Mouse (Mus musculus) kidney, postnatal 0 days (tissue): Measurements from ENCODE around the gene As3mt. TPM values are rescaled to one million over a fixed set of nuclear protein-coding genes. Genes with fewer than 3 reads are reported as not detected.
A peak's percentile ranks its signal among the peaks of the same experiment; 100 is the strongest.

Source experiments
- ATAC-seq: fragments of 200-750 bp; cut with Nextera tagmentation; replicated peaks from 2 replicates; pipeline ENCODE4 v1.8.0; 2017; ENCODE audit warnings: low read depth, moderate number of reproducible peaks, moderate TSS enrichment, moderate library complexity; ENCODE audit not compliant: low FRiP score
- DNase-seq: peaks from one replicate; pipeline ENCODE4 v3.0.0-alpha.2; 2016; ENCODE audit warnings: low spot score
- H3K27ac ChIP-seq: fragments of 300-500 bp; sonication (generic); 2 replicates; pipeline ENCODE4 v1.5.1; 2014; ENCODE audit warnings: mild to moderate bottlenecking
- H3K27me3 ChIP-seq: fragments of 300-500 bp; sonication (generic); 2 replicates; pipeline ENCODE4 v1.6.1; 2014; ENCODE audit warnings: low read length, mixed read lengths; ENCODE audit not compliant: insufficient read depth
- H3K36me3 ChIP-seq: fragments of 300-500 bp; sonication (generic); 2 replicates; pipeline ENCODE4 v1.6.1; 2014; ENCODE audit warnings: low read length, mixed read lengths; ENCODE audit not compliant: insufficient read depth
- H3K4me1 ChIP-seq: fragments of 300-500 bp; sonication (generic); replicated peaks from 2 replicates; pipeline ENCODE4 v1.6.1; 2014; ENCODE audit warnings: antibody characterized with exemption, low read length, mixed read lengths; ENCODE audit not compliant: insufficient read depth
- H3K4me2 ChIP-seq: fragments of 300-500 bp; sonication (generic); 2 replicates; pipeline ENCODE4 v1.6.1; 2014; ENCODE audit warnings: mild to moderate bottlenecking, low read length, moderate library complexity, mixed read lengths
- H3K4me3 ChIP-seq: fragments of 300-500 bp; sonication (generic); replicated peaks from 2 replicates; pipeline ENCODE4 v1.5.1; 2014; ENCODE audit warnings: low read depth, low read length
- H3K9ac ChIP-seq: fragments of 300-500 bp; sonication (generic); 2 replicates; pipeline ENCODE4 v1.6.1; 2014; ENCODE audit warnings: low read depth, low read length
- H3K9me3 ChIP-seq: fragments of 300-500 bp; sonication (generic); replicated peaks from 2 replicates; pipeline ENCODE4 v1.6.1; 2016; ENCODE audit warnings: low read length, inconsistent platforms, mixed read lengths
- CTCF ChIP-seq: IDR thresholded peaks from 2 replicates; pipeline ENCODE4 v1.5.1; 2016; ENCODE audit warnings: antibody characterized with exemption, low read depth, mild to moderate bottlenecking, moderate library complexity
- WGBS: fragments of 180-500 bp; shearing (Covaris S2); extraction: QIAGEN DNeasy Blood & Tissue Kit; methylation state at CpG from one replicate; pipeline ENCODE4 v1.1.7; 2014; 5-methylcytosine and 5-hydroxymethylcytosine counted together
- polyA plus RNA-seq: library from polyadenylated mRNA; unstranded; fragments of >200 nt; fragmentation: Nextera tagmentation; extraction: Ambion mirVana; gene quantifications from 2 replicates; pipeline ENCODE4 v1.2.1, GENCODE M21; 2015

As3mt gene
- polyA plus RNA-seq, 1 experiment from 2014 or later, result 59.4 TPM

DNA sequence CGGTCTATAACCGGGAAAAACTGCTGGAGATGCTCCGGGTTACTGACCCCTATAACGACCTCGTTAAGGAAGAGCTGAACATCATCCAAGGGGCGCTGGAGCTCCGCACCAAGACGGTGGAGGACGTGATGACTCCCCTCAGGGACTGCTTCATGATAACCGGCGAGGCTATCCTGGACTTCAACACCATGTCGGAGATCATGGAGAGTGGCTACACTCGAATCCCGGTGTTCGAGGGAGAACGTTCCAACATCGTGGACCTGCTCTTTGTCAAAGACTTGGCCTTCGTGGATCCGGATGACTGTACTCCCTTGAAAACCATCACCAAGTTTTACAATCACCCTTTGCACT is 55.7 kb downstream of the As3mt start:
- DNase-seq, result no peak
- peak overlapping the region; percentile 99 for H3K4me2 ChIP-seq
- WGBS, result 2% methylated on average over 19 of the region's 19 CpGs
- no peaks in the 10 kb centered on the region for H3K9me3 ChIP-seq
- H3K4me1 ChIP-seq, result 0 out of 2 replicates have a peak, but pooled peaks cover 3% of the 10 kb centered on the region
- no peak for TF ChIP-seq CTCF
- H3K4me3 ChIP-seq, result peak overlapping the region; percentile 86
- ATAC-seq, result no peak
- H3K9ac ChIP-seq, result peak overlapping the region; percentile 78; the same call in 1 of the 2 replicates
- H3K27ac ChIP-seq, result no peak overlapping the region
- H3K36me3 ChIP-seq, result no peaks in the 10 kb centered on the region
- H3K27me3 ChIP-seq, result no peaks in the 10 kb centered on the region; the same call in 1 of the 2 replicates

DNA sequence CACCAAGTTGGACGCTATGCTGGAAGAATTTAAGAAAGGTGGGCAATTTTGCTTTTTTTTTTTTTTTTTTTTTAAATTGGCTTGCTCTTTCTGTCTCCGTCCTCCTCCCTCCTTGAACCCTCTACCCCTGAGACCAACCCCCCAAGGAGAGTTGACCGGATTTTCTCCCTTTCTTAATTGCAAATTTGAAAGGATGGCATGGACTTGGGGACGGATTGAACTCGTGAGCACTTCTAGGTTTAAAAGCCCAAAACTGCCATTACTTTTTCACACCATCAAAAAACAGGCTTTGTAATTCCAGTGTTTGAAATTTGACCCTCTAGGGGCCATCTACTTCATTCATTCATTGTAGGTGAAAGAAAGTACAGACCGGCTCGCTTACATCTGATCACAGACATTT is 56.1 kb downstream of the As3mt start:
- Histone ChIP-seq H3K9ac (no peak overlapping the region), H3K4me2 (peak overlapping the region; percentile 99)
- no peak for TF ChIP-seq CTCF

DNA sequence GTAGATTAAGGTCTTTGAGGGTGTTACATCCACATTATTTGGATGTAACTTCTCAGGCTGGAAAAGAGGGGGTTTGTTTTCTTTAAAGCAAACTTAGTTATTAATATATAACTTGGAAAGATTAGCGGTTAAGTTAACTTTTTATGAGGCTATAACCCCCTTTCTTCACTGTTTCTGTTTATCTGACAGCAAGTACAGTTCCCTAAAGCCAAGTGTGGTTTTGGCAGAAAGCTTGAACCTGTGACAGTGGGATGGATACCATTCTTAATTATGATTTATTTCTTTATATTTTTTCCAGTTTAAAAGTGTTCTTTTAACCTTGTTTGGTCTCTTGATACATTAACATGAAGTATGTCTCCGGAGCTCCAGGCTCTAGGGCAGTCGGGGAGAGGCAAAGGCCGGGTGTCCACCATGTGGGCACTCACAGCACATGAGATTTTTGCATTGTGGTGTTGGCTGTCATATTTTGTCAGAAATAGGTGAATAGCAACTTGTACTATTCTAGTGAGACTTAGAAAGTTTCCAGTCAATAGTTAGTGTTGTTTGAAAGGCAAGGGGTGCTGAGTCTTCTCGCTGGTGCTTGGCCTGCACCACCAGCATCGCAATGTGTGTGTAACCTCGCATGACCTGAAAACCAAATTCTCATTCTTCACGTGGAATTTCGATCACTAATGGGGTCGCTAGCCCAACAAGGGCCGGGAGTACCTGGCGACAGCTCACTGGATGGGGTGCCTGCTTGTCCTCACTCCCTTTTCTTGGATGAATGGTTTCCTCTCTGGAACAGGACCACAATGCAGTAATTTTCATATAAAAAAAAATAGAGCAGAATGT is 56.9 kb downstream of the As3mt start:
- H3K4me1 ChIP-seq, result 0 out of 2 replicates have a peak, but pooled peaks cover 3% of the 10 kb centered on the region
- TF ChIP-seq CTCF, result no peak
- no peaks in the 10 kb centered on the region for H3K9me3 ChIP-seq
- no peaks in the 10 kb centered on the region; the same call in 1 of the 2 replicates for H3K27me3 ChIP-seq
- H3K4me2 ChIP-seq, result peak overlapping the region; percentile 99
- ATAC-seq (no peak), DNase-seq (no peak)
- no peak overlapping the region for H3K27ac ChIP-seq
- peak overlapping the region; percentile 86 for H3K4me3 ChIP-seq
- no peaks in the 10 kb centered on the region for H3K36me3 ChIP-seq
- 0 out of 2 replicates have a peak overlapping the region, but pooled peaks have one; percentile 23 for H3K9ac ChIP-seq
- WGBS, result 47% methylated on average over 12 of the region's 12 CpGs

More for the DNA sequence above, 56.1 kb downstream of the As3mt start:
- Histone ChIP-seq H3K27me3 (no peaks in the 10 kb centered on the region; the same call in 1 of the 2 replicates), H3K4me1 (0 out of 2 replicates have a peak, but pooled peaks cover 3% of the 10 kb centered on the region), H3K36me3 (no peaks in the 10 kb centered on the region), H3K9me3 (no peaks in the 10 kb centered on the region), H3K4me3 (peak overlapping the region; percentile 86), H3K27ac (no peak overlapping the region)
- ATAC-seq (no peak), DNase-seq (no peak)
- WGBS, result 24% methylated on average over 7 of the region's 7 CpGs

DNA sequence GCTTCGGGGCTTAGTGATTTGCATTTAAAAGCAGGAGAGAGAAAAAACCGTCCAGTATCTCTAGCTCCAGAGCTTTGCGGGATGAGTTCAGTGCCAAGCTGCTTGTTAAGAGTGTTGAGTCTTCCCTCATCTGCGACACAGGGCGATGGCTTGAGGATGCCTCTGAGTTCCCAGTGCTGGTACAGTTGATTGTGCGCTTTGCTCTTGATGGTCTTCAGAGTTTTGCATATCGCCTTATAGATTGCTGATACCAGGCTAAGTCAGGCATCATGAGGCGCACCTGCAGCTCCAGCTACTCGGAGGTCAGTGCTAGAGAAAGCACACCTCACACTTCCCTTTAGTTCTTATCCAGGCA is 57.5 kb downstream of the As3mt start:
- 0 out of 2 replicates have a peak, but pooled peaks cover 3% of the 10 kb centered on the region for H3K4me1 ChIP-seq
- H3K36me3 ChIP-seq, result no peaks in the 10 kb centered on the region
- no peaks in the 10 kb centered on the region for H3K9me3 ChIP-seq
- H3K4me2 ChIP-seq, result peak overlapping the region; percentile 99
- peak overlapping the region; percentile 86; the same call in 1 of the 2 replicates for H3K4me3 ChIP-seq
- 0 out of 2 replicates have a peak overlapping the region, but pooled peaks have one; percentile 14 for H3K9ac ChIP-seq
- no peak overlapping the region for H3K27ac ChIP-seq
- DNase-seq, result no peak
- no peak for TF ChIP-seq CTCF
- H3K27me3 ChIP-seq, result no peaks in the 10 kb centered on the region; the same call in 1 of the 2 replicates
- 64% methylated on average over 9 of the region's 9 CpGs for WGBS
- ATAC-seq, result no peak

DNA sequence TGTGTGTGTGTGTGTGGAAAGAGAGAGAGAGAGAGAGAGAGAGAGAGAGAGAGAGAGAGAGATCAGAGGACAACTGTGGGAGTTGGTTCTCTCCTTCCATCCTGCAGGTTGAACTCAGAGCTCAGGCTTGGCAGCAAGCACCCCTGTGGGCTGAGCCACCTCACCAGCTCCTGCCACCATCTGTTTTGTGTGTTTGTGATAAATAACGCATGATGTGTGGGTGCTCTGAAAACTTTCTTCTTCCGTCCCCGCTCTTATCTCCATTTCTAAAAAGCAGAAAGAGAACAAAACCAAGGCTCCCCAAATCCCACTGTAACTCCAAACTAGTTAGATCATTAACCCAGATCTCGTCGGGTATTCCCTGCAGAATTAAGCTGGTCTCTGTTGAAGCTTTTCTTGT is 58.9 kb downstream of the As3mt start:
- DNase-seq (no peak), ATAC-seq (no peak)
- H3K9me3 ChIP-seq, result no peaks in the 10 kb centered on the region
- no peaks in the 10 kb centered on the region for H3K36me3 ChIP-seq
- H3K4me2 ChIP-seq, result peak overlapping the region; percentile 28
- no peak overlapping the region for H3K4me3 ChIP-seq
- H3K27me3 ChIP-seq, result no peaks in the 10 kb centered on the region; the same call in 1 of the 2 replicates
- WGBS, result 71% methylated on average over 5 of the region's 5 CpGs
- H3K27ac ChIP-seq, result no peak overlapping the region
- H3K9ac ChIP-seq, result no peak overlapping the region
- TF ChIP-seq CTCF, result no peak
- 0 out of 2 replicates have a peak, but pooled peaks cover 3% of the 10 kb centered on the region for H3K4me1 ChIP-seq

DNA sequence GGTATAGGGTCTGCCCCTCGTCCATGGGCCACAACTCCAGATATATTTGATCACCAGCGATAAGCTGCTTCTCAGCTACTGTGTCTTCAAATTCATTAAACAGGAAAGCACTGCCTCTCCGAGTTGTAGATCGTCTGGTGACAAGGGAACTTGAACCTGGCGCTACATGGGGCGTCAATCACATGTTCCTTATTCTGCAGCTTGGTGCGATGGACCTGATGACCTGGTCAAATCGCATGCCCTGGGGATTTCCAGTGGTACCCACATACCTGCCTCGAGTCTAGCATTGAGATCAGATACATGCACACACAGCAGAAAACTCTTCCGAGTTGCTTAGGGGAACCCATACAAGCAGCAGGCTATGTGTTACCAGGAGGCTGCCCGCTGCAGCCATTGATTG is 62.5 kb downstream of the As3mt start:
- Histone ChIP-seq H3K36me3 (no peaks in the 10 kb centered on the region), H3K27ac (no peak overlapping the region), H3K4me3 (no peak overlapping the region), H3K27me3 (no peaks in the 10 kb centered on the region), H3K9ac (no peak overlapping the region), H3K4me1 (no peaks in the 10 kb centered on the region), H3K9me3 (no peaks in the 10 kb centered on the region), H3K4me2 (no peak overlapping the region)
- no peak for TF ChIP-seq CTCF
- WGBS, result 73% methylated on average over 11 of the region's 11 CpGs
- no peak for DNase-seq
- no peak for ATAC-seq
